Mouse (Mus musculus): ENCODE data around the gene Sim1.

DNA sequence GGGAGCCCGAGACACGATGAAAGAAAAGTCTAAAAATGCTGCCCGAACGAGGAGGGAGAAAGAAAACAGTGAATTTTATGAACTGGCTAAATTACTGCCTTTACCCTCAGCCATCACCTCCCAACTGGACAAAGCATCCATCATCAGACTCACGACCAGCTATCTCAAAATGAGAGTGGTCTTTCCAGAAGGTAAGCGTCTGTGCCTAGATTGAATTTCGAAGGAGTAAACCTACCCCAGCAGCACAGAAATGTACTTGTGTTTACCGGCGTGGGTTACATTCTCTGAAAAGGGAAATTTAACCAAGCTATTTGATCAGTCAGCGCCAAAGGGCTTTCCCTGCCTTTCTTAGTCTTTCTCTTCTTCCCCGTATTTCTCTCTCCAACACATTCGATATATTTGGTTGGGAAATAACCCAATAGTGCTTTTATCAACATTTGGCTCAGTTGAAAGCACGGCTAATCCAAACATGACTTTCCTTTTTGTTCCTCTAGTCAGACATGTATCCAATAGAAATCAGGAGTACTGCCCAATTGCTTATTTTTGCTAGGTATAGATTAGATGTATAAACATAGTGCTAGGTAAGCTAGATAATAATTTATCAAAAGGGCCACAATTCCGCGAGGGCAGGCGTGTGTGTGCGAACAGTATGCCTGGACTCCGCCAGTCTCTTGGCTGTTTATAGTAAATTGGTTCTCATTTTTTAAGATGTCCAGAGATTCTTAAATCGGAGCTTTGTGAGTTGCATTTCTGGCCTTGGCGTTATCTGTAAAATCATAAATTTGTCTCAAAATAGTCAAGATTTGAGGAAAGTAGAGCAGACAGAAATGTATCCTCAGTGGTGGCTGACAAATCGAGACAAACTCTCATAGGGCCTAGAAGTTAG is 1.6 kb downstream of the Sim1 start:
- no peak for TF ChIP-seq CTCF (IDR thresholded peaks at IDR 0.05; ENCODE audit: borderline replicate concordance, control insufficient read depth, extremely low read depth, insufficient read depth, low read length, poor library complexity)
- no peak for TF ChIP-seq POLR2A (IDR thresholded peaks at IDR 0.05; ENCODE audit: control insufficient read depth, extremely low read depth, insufficient read depth, low read length, poor library complexity)
